Mouse (Mus musculus) heart, adult 18-20 months (tissue): Measurements from ENCODE around the gene Fam234b. TPM values are rescaled to one million over a fixed set of nuclear protein-coding genes. Genes with fewer than 3 reads are reported as not detected.

Experiments
- DNase-seq, 2 experiments: peaks; one replicate each; pipeline ENCODE4 v3.0.0; 2021 to 2022; ENCODE audit warnings: mixed read lengths in 1 of 2
- long read RNA-seq, 2 experiments: library from polyadenylated mRNA; stranded (forward); transcript quantifications; one replicate each; pipeline ENCODE4 v2.0.0; 2021
- total RNA-seq, 2 experiments: library from RNA; stranded (reverse); gene quantifications; 2 replicates each; pipeline ENCODE4 v1.2.3; 2021

Fam234b gene
- 1 to 10 TPM; 7.7 to 9.0 TPM for total RNA-seq
- long read RNA-seq, experiment 1, full-length matches to known transcripts = 2 of 5 reads
- long read RNA-seq, experiment 1, partial matches to known transcripts = 1 of 5 reads
- long read RNA-seq, experiment 1, other reads (novel, unspliced or antisense) = 2 of 5 reads
- long read RNA-seq, experiment 2, full-length matches to known transcripts = 2 of 4 reads
- long read RNA-seq, experiment 2, partial matches to known transcripts = 1 of 4 reads
- long read RNA-seq, experiment 2, other reads (novel, unspliced or antisense) = 1 of 4 reads

- DNase-seq = peak; percentile 85 to 89
These were observed at the start of gene Fam234b, which contains the start of gene Hebp1 for GRCm38 (mm10) chr6:135197921-135198532. Gene Fam234b, plus strand, starts transcription at chr6:135197977. Gene Hebp1, minus strand, starts transcription at chr6:135198022.

GRCm38 (mm10) chr6:135148506-135148905, 49.3 kb upstream of the Fam234b start:
- peak in 1 of 2 experiments; percentile 61 for DNase-seq

- no peak for DNase-seq
These were observed 48.6 kb upstream of the Fam234b start for GRCm38 (mm10) chr6:135149175-135149574.

- no peak for DNase-seq
These were observed 48.1 kb upstream of the Fam234b start for GRCm38 (mm10) chr6:135149722-135150121.

- no peak for DNase-seq
These were observed 47.5 kb upstream of the Fam234b start for GRCm38 (mm10) chr6:135150311-135150710.

GRCm38 (mm10) chr6:135153719-135154118, 44.1 kb upstream of the Fam234b start:
- DNase-seq = no peak

GRCm38 (mm10) chr6:135156597-135156996, 41.2 kb upstream of the Fam234b start:
- DNase-seq = peak in 1 of 2 experiments; percentile 26

GRCm38 (mm10) chr6:135157496-135157895, 40.3 kb upstream of the Fam234b start:
- peak; percentile 12 to 28 for DNase-seq

GRCm38 (mm10) chr6:135158509-135158908, 39.3 kb upstream of the Fam234b start:
- peak in 1 of 2 experiments; percentile 13 for DNase-seq

- no peak for DNase-seq
These were observed 36.4 kb upstream of the Fam234b start for GRCm38 (mm10) chr6:135161356-135161755.

- no peak for DNase-seq
These were observed 35.5 kb upstream of the Fam234b start for GRCm38 (mm10) chr6:135162311-135162710.

- no peak for DNase-seq
These were observed 34.9 kb upstream of the Fam234b start for GRCm38 (mm10) chr6:135162861-135163260.

- no peak for DNase-seq
These were observed 32.6 kb upstream of the Fam234b start for GRCm38 (mm10) chr6:135165191-135165590.

- DNase-seq = no peak
These were observed 32.1 kb upstream of the Fam234b start for GRCm38 (mm10) chr6:135165706-135166105.

- DNase-seq = no peak
These were observed 31.5 kb upstream of the Fam234b start for GRCm38 (mm10) chr6:135166262-135166661.

GRCm38 (mm10) chr6:135166712-135167111, 31.1 kb upstream of the Fam234b start:
- DNase-seq = no peak

- DNase-seq = peak; percentile 90 to 93
These were observed 30.1 kb upstream of the Fam234b start for GRCm38 (mm10) chr6:135167380-135168311.

GRCm38 (mm10) chr6:135168471-135168870, 29.3 kb upstream of the Fam234b start:
- peak in 1 of 2 experiments; percentile 60 for DNase-seq

GRCm38 (mm10) chr6:135169246-135169645, 28.5 kb upstream of the Fam234b start:
- DNase-seq = no peak

GRCm38 (mm10) chr6:135171736-135172135, 26.0 kb upstream of the Fam234b start:
- no peak for DNase-seq

- DNase-seq = no peak
These were observed 22.8 kb upstream of the Fam234b start for GRCm38 (mm10) chr6:135175014-135175413.

GRCm38 (mm10) chr6:135177271-135177670, 20.5 kb upstream of the Fam234b start:
- DNase-seq = no peak

- DNase-seq = no peak
These were observed 19.2 kb upstream of the Fam234b start for GRCm38 (mm10) chr6:135178599-135178998.
